Comparison of ENCODE assay signal across 9 mouse cellular contexts in genomic region chr7:34596531-34597235, GRCm38 (mm10). TPM values are rescaled to one million over a fixed set of nuclear protein-coding genes. Genes with fewer than 3 reads are reported as not detected.
DNase-seq lines count a peak whose midpoint lies in the region; ATAC-seq and TF ChIP-seq lines count a peak whose summit lies in the region.
"Had no signal": no experiment of that assay in that cellular context is flagged by ENCODE, and none has a peak within 500 bp of the region (broad histone marks: within the 10 kb centered on the region; RNA-seq: fewer than 3 reads in every experiment).

No protein-coding gene starts in this region.

- H3K36me3 ChIP-seq in lung, embryonic 14.5 days (ENCODE audit: insufficient read depth): no peaks in the 10 kb centered on the region
- H3K36me3 ChIP-seq in forebrain, embryonic 11.5 days (ENCODE audit: control insufficient read depth, insufficient read depth, low read length): no peaks in the 10 kb centered on the region
- no peaks in the 10 kb centered on the region for H3K36me3 ChIP-seq in kidney, embryonic 14.5 days (ENCODE audit: control insufficient read depth, insufficient read depth, low read length)
- H3K36me3 ChIP-seq in midbrain, embryonic 13.5 days: no peaks in the 10 kb centered on the region

- H3K27ac ChIP-seq in lung, embryonic 14.5 days (ENCODE audit: low read depth): peak overlapping the region; percentile 8; the same call in 1 of the 2 replicates
- peak overlapping the region; percentile 86 for H3K27ac ChIP-seq in forebrain, embryonic 11.5 days (ENCODE audit: low read depth, low read length)
- peak overlapping the region; percentile 81 for H3K27ac ChIP-seq in kidney, embryonic 14.5 days (ENCODE audit: low read depth, low read length)
- peak overlapping the region; percentile 65 for H3K27ac ChIP-seq in midbrain, embryonic 13.5 days

- no peak for ATAC-seq in lung, embryonic 14.5 days (ENCODE audit: insufficient read depth)
- peak; percentile 87 for ATAC-seq in forebrain, embryonic 11.5 days (replicated peaks; ENCODE audit: low FRiP score)
- 0 out of 2 replicates have a peak, but pooled peaks have one; percentile 54 for ATAC-seq in kidney, embryonic 14.5 days (ENCODE audit: low FRiP score, low TSS enrichment)
- peak; percentile 71; the same call in 1 of the 2 replicates for ATAC-seq in midbrain, embryonic 13.5 days

- DNase-seq in lung, embryonic 14.5 days: no peak
- DNase-seq in lung, postnatal 36 days: no peak
- DNase-seq in forebrain, embryonic 11.5 days (ENCODE audit: low spot score): peak; percentile 78
- no peak for DNase-seq in right cerebral cortex, postnatal 25 days
- no peak for DNase-seq in ovary, postnatal 36 days (ENCODE audit: low spot score)
- no peak for DNase-seq in thymus, postnatal 10 days (ENCODE audit: low spot score in 2 of 2)
- DNase-seq: left cerebral cortex, postnatal 4 days had no signal

- H3K4me2 ChIP-seq in lung, embryonic 14.5 days: no peak overlapping the region
- 0 out of 2 replicates have a peak overlapping the region, but pooled peaks have one; percentile 15 for H3K4me2 ChIP-seq in forebrain, embryonic 11.5 days (ENCODE audit: low read depth, low read length, severe bottlenecking)
- H3K4me2 ChIP-seq in kidney, embryonic 14.5 days (replicated peaks; ENCODE audit: low read depth, low read length): no peak overlapping the region
- H3K4me2 ChIP-seq in midbrain, embryonic 13.5 days (replicated peaks): no peak overlapping the region

- no peak overlapping the region for H3K4me3 ChIP-seq in lung, embryonic 14.5 days (ENCODE audit: low read depth, low read length)
- no peak overlapping the region for H3K4me3 ChIP-seq in forebrain, embryonic 11.5 days (ENCODE audit: low read depth, low read length)
- no peak overlapping the region for H3K4me3 ChIP-seq in kidney, embryonic 14.5 days (ENCODE audit: low read length)
- no peak overlapping the region for H3K4me3 ChIP-seq in midbrain, embryonic 13.5 days (replicated peaks)

- H3K4me1 ChIP-seq in lung, embryonic 14.5 days (ENCODE audit: insufficient read depth): peaks cover 3% of the 10 kb centered on the region; the same call in 1 of the 2 replicates
- H3K4me1 ChIP-seq in forebrain, embryonic 11.5 days (replicated peaks; ENCODE audit: control insufficient read depth, insufficient read depth, low read length): peaks cover 11% of the 10 kb centered on the region; the same call in 1 of the 2 replicates
- peaks cover 35% of the 10 kb centered on the region for H3K4me1 ChIP-seq in kidney, embryonic 14.5 days (ENCODE audit: control insufficient read depth, insufficient read depth, low read length)
- peaks cover 30% of the 10 kb centered on the region for H3K4me1 ChIP-seq in midbrain, embryonic 13.5 days (replicated peaks)

- no peak overlapping the region for H3K9ac ChIP-seq in lung, embryonic 14.5 days
- H3K9ac ChIP-seq in forebrain, embryonic 11.5 days (ENCODE audit: low read length): peak overlapping the region; percentile 27
- H3K9ac ChIP-seq in kidney, embryonic 14.5 days (ENCODE audit: low read depth, low read length): 0 out of 2 replicates have a peak overlapping the region, but pooled peaks have one; percentile 18
- H3K9ac ChIP-seq in midbrain, embryonic 13.5 days (replicated peaks): no peak overlapping the region; the same call in 1 of the 2 replicates

- H3K27me3 ChIP-seq in lung, embryonic 14.5 days (ENCODE audit: insufficient read depth, low read length): no peaks in the 10 kb centered on the region
- H3K27me3 ChIP-seq in forebrain, embryonic 11.5 days (ENCODE audit: control insufficient read depth, insufficient read depth, low read length): no peaks in the 10 kb centered on the region
- H3K27me3 ChIP-seq in kidney, embryonic 14.5 days (ENCODE audit: control insufficient read depth, insufficient read depth, low read length): no peaks in the 10 kb centered on the region
- H3K27me3 ChIP-seq in midbrain, embryonic 13.5 days: no peaks in the 10 kb centered on the region

- no peak for TF ChIP-seq CTCF in lung, embryonic 14.5 days (IDR thresholded peaks at IDR 0.05; ENCODE audit: low read depth)

- WGBS in lung, embryonic 14.5 days: 62% methylated on average over 14 of the region's 14 CpGs
- 15% methylated on average over 14 of the region's 14 CpGs for WGBS in forebrain, embryonic 11.5 days
- 21% methylated on average over 14 of the region's 14 CpGs for WGBS in kidney, embryonic 14.5 days
- WGBS in midbrain, embryonic 13.5 days: 33% methylated on average over 14 of the region's 14 CpGs

- no peaks in the 10 kb centered on the region for H3K9me3 ChIP-seq in lung, embryonic 14.5 days (ENCODE audit: low read depth, low read length)
- no peaks in the 10 kb centered on the region for H3K9me3 ChIP-seq in forebrain, embryonic 11.5 days (ENCODE audit: control insufficient read depth, low read length)
- H3K9me3 ChIP-seq in kidney, embryonic 14.5 days (ENCODE audit: control insufficient read depth, low read length): no peaks in the 10 kb centered on the region
- no peaks in the 10 kb centered on the region for H3K9me3 ChIP-seq in midbrain, embryonic 13.5 days

RNA-seq across cellular contexts. Expression of gene Kctd15, which starts 59.8 kb away (rescaled TPM):
- polyA plus RNA-seq in lung, embryonic 14.5 days (2014; fragmentation: Nextera tagmentation; extraction: Ambion mirVana): 11.0 and 11.4 TPM in 2 replicates
- 22.4 and 24.3 TPM in 2 replicates for polyA plus RNA-seq in forebrain, embryonic 11.5 days (2014; fragmentation: Nextera tagmentation; extraction: Ambion mirVana)
- polyA plus RNA-seq in kidney, embryonic 14.5 days (2014; fragmentation: Nextera tagmentation; extraction: Ambion mirVana): 15.7 and 28.7 TPM in 2 replicates
- 35.2 and 42.8 TPM in 2 replicates for polyA plus RNA-seq in midbrain, embryonic 13.5 days (2015; fragmentation: Nextera tagmentation; extraction: Ambion mirVana)

Comparison
In these comparisons a context has a peak if more than half of its experiments do, and no peak if none do; other contexts are left out.
1. H3K27ac ChIP-seq: peak in every context shown above with its lines; median percentile 86 in forebrain, embryonic 11.5 days; 81 in kidney, embryonic 14.5 days; 65 in midbrain, embryonic 13.5 days; 8 in lung, embryonic 14.5 days.
2. H3K9ac ChIP-seq: peak in forebrain, embryonic 11.5 days (single experiment) and kidney, embryonic 14.5 days (single experiment); none in lung, embryonic 14.5 days (single experiment) and midbrain, embryonic 13.5 days (single experiment).